In the genomic region with DNA sequence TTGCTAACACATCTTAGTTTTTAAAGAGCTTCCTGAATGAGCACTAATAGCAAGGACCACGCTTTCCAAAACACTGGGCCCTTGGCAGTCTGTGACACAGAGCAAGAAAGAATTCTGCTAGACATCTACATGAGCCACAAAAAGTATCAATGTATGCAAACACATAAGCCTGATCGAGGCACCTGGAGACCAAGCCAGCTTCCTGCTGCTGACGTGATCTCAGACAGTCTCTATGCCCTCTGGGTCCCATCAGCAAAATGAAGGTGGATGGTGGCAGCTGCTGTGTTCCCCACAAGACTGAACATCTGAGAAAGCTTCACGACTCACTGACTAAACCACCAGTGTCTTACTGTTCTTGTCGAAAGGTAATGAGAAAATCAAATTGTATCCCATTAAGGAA, we compare ENCODE assay signal across 13 mouse cellular contexts.
"Had no signal": no experiment of that assay in that cellular context is flagged by ENCODE, and none has a peak within 500 bp of the region (broad histone marks: within the 10 kb centered on the region; RNA-seq: fewer than 3 reads in every experiment).

No protein-coding gene starts in this region.

- DNase-seq: kidney, adult 18-20 months; kidney, postnatal 10 days; kidney, postnatal 4 days; left cerebral cortex, postnatal 4 days; lung, adult 18-20 months; right cerebral cortex, postnatal 25 days; thymus, adult 2 months; thymus, postnatal 4 days had no signal

- H3K36me3 ChIP-seq: intestine, embryonic 15.5 days; limb, embryonic 13.5 days; midbrain, embryonic 13.5 days; neural tube, embryonic 13.5 days; stomach, embryonic 15.5 days had no signal

- H3K27me3 ChIP-seq: intestine, embryonic 15.5 days; limb, embryonic 13.5 days; midbrain, embryonic 13.5 days; neural tube, embryonic 13.5 days; stomach, embryonic 15.5 days had no signal
